Mouse (Mus musculus) intestine, postnatal 0 days (tissue): Measurements from ENCODE around the gene Gm10300. TPM values are rescaled to one million over a fixed set of nuclear protein-coding genes. Genes with fewer than 3 reads are reported as not detected.
A peak's percentile ranks its signal among the peaks of the same experiment; 100 is the strongest.

Experiments
- ATAC-seq: fragments of 200-750 bp; cut with Nextera tagmentation; 2 replicates; pipeline ENCODE4 v1.8.0; 2017; ENCODE audit warnings: mild to moderate bottlenecking, moderate TSS enrichment, moderate library complexity
- H3K27ac ChIP-seq: fragments of 300-500 bp; sonication (generic); 2 replicates; pipeline ENCODE4 v1.5.1; 2014; ENCODE audit warnings: mild to moderate bottlenecking, low read depth, low read length, moderate library complexity
- H3K27me3 ChIP-seq: fragments of 300-500 bp; sonication (generic); replicated peaks from 2 replicates; pipeline ENCODE4 v1.6.1; 2014; ENCODE audit warnings: low read length, mixed read lengths; ENCODE audit not compliant: control insufficient read depth, insufficient read depth
- H3K36me3 ChIP-seq: fragments of 300-500 bp; sonication (generic); 2 replicates; pipeline ENCODE4 v1.6.1; 2014; ENCODE audit warnings: mild to moderate bottlenecking, moderate library complexity; ENCODE audit not compliant: control insufficient read depth, insufficient read depth
- H3K4me1 ChIP-seq: fragments of 300-500 bp; sonication (generic); replicated peaks from 2 replicates; pipeline ENCODE4 v1.6.1; 2014; ENCODE audit warnings: antibody characterized with exemption, low read length, mixed read lengths; ENCODE audit not compliant: control insufficient read depth, insufficient read depth
- H3K4me2 ChIP-seq: fragments of 300-500 bp; sonication (generic); replicated peaks from 2 replicates; pipeline ENCODE4 v1.6.1; 2014; ENCODE audit warnings: low read depth, mild to moderate bottlenecking, moderate library complexity
- H3K4me3 ChIP-seq: fragments of 300-500 bp; sonication (generic); 2 replicates; pipeline ENCODE4 v1.5.1; 2014; ENCODE audit warnings: low read depth, low read length
- H3K9ac ChIP-seq: fragments of 300-500 bp; sonication (generic); 2 replicates; pipeline ENCODE4 v1.6.1; 2014; ENCODE audit warnings: mild to moderate bottlenecking, low read depth, low read length
- H3K9me3 ChIP-seq: fragments of 300-500 bp; sonication (generic); 2 replicates; pipeline ENCODE4 v1.6.1; 2016; ENCODE audit warnings: mixed run types; ENCODE audit not compliant: control insufficient read depth
- CTCF ChIP-seq: sonication (generic); IDR thresholded peaks from 2 replicates; pipeline ENCODE4 v1.5.1; 2016; ENCODE audit warnings: low read depth, mild to moderate bottlenecking, control low read depth, antibody characterized with exemption, moderate library complexity
- WGBS: fragments of 180-500 bp; shearing (Covaris S2); extraction: QIAGEN DNeasy Blood & Tissue Kit; methylation state at CpG from one replicate; pipeline ENCODE4 v1.1.7; 2014; 5-methylcytosine and 5-hydroxymethylcytosine counted together
- polyA plus RNA-seq: library from polyadenylated mRNA; unstranded; fragments of >200 nt; fragmentation: Nextera tagmentation; extraction: Ambion mirVana; gene quantifications from 2 replicates; pipeline ENCODE4 v1.2.1, GENCODE M21; 2015

The Gm10300 gene
- polyA plus RNA-seq, 1 experiment from 2014 or later, result 0.09 TPM

GRCm38 (mm10) chr4:132029851-132030741, 44.4 kb upstream of the Gm10300 start:
- H3K9ac ChIP-seq, result no peak overlapping the region
- no peak for TF ChIP-seq CTCF
- ATAC-seq, result no peak
- H3K36me3 ChIP-seq, result no peaks in the 10 kb centered on the region
- H3K4me1 ChIP-seq, result no peaks in the 10 kb centered on the region
- WGBS, result 60% methylated on average over 10 of the region's 10 CpGs
- H3K4me3 ChIP-seq, result no peak overlapping the region
- no peaks in the 10 kb centered on the region for H3K27me3 ChIP-seq
- no peak overlapping the region for H3K4me2 ChIP-seq
- H3K9me3 ChIP-seq, result no peaks in the 10 kb centered on the region
- no peak overlapping the region for H3K27ac ChIP-seq

DNA sequence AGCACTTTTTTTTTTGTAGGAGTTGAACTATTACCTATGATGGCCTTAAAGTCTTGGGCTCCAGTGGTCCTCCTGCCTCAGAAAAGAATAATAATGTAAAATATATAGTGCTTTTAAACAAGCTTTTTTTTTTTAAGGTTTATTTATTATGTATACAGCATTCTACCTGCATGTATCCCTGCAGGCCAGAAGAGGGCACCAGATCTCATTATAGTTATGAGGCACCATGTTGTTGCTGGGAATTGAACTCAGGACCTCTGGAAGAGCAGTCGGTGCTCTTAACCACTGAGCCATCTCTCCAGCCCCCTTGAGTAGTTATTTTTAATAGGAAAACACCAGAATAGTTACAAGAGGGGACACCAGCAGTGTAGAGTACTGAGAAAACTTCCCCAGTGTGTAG, 41.3 kb upstream of the Gm10300 start:
- H3K27me3 ChIP-seq, result no peaks in the 10 kb centered on the region
- H3K4me2 ChIP-seq, result no peak overlapping the region
- no peak for ATAC-seq
- no peaks in the 10 kb centered on the region for H3K4me1 ChIP-seq
- H3K9me3 ChIP-seq, result no peaks in the 10 kb centered on the region
- no peak overlapping the region for H3K4me3 ChIP-seq
- no peaks in the 10 kb centered on the region for H3K36me3 ChIP-seq
- no peak overlapping the region for H3K27ac ChIP-seq
- TF ChIP-seq CTCF, result peak; percentile 62
- 91% methylated on average over 1 of the region's 1 CpGs for WGBS
- H3K9ac ChIP-seq, result no peak overlapping the region

DNA sequence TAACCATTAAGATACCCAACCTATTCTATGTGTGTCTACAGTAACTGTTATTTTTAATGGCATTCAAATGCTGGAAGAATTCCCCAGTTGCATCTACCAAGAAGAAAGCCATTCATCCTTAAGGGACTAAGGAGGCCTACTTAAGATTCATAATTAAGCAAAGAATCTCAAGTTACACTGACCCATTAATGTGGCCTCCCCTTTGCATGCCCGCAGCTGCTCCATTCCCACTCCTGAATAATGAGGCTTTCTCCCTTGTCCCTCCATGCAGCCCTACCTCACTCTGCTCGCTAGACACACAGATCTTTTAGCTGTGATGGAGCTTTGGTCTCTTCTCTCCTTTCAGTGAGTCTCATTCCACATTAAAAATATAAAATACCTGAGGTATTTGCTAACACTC, 40.3 kb upstream of the Gm10300 start:
- WGBS, result 65% methylated on average over 2 of the region's 2 CpGs
- no peak for TF ChIP-seq CTCF
- Histone ChIP-seq H3K9ac (no peak overlapping the region), H3K27ac (no peak overlapping the region), H3K4me3 (no peak overlapping the region), H3K4me1 (no peaks in the 10 kb centered on the region), H3K4me2 (no peak overlapping the region), H3K9me3 (no peaks in the 10 kb centered on the region), H3K27me3 (no peaks in the 10 kb centered on the region), H3K36me3 (no peaks in the 10 kb centered on the region)
- ATAC-seq, result no peak

DNA sequence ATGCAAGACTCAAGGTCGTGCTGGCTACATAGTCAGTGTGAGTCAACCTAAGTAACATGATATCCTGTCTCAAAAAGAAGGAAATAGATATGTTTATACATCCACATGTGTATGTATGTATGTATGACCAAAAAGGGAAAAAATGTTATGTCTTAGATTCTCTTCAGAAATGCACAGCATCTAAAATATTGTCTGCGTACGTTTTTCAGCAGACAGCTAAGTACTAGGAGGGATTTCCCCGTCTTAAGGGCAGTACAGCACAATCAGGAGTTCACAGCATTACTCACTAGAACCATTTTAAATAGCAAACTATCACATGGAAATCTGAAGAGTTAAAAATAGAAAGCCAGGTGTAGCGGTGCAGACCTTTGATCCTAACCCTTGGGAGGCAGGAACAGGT, 37.4 kb upstream of the Gm10300 start:
- TF ChIP-seq CTCF, result no peak
- Histone ChIP-seq H3K9ac (no peak overlapping the region), H3K27ac (no peak overlapping the region), H3K9me3 (no peaks in the 10 kb centered on the region), H3K36me3 (no peaks in the 10 kb centered on the region), H3K27me3 (no peaks in the 10 kb centered on the region), H3K4me3 (no peak overlapping the region), H3K4me1 (no peaks in the 10 kb centered on the region), H3K4me2 (no peak overlapping the region)
- no peak; the same call in 1 of the 2 replicates for ATAC-seq
- 35% methylated on average over 5 of the region's 5 CpGs for WGBS

GRCm38 (mm10) chr4:132037991-132038390, 36.5 kb upstream of the Gm10300 start:
- H3K9me3 ChIP-seq, result no peaks in the 10 kb centered on the region
- no peak overlapping the region for H3K9ac ChIP-seq
- 54% methylated on average over 7 of the region's 7 CpGs for WGBS
- no peak for ATAC-seq
- H3K4me3 ChIP-seq, result no peak overlapping the region
- TF ChIP-seq CTCF, result no peak
- no peak overlapping the region for H3K27ac ChIP-seq
- no peak overlapping the region for H3K4me2 ChIP-seq
- H3K36me3 ChIP-seq, result no peaks in the 10 kb centered on the region
- H3K4me1 ChIP-seq, result no peaks in the 10 kb centered on the region
- no peaks in the 10 kb centered on the region for H3K27me3 ChIP-seq

DNA sequence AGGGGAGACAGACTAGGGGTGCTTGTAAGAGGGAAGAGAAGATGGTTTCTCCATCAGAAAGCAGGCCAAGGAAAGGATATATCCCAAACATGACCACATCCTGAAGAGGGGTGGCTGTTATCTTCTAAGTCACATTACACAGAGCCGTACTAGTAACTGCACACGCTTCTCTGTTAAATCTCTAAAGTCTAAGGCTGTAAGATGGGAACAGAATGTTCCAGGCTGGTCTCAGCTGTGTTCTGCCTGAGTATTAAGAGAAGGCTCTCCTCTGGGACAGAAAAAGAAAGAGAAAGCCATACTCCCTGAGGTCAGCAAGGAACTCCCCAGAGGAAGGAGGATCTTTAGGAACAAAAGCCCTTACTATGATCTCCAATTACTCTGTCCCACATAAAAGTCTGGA, 35.7 kb upstream of the Gm10300 start:
- H3K9ac ChIP-seq, result no peak overlapping the region
- H3K4me1 ChIP-seq, result no peaks in the 10 kb centered on the region
- no peaks in the 10 kb centered on the region for H3K36me3 ChIP-seq
- no peaks in the 10 kb centered on the region for H3K27me3 ChIP-seq
- H3K4me3 ChIP-seq, result no peak overlapping the region
- no peak for TF ChIP-seq CTCF
- no peak for ATAC-seq
- no peak overlapping the region for H3K4me2 ChIP-seq
- H3K27ac ChIP-seq, result no peak overlapping the region
- H3K9me3 ChIP-seq, result no peaks in the 10 kb centered on the region
- 82% methylated on average over 2 of the region's 2 CpGs for WGBS
